Mouse (Mus musculus) urinary bladder, adult 2 months (tissue): Measurements from ENCODE around the gene Fnbp1. TPM values are rescaled to one million over a fixed set of nuclear protein-coding genes. Genes with fewer than 3 reads are reported as not detected.

Experiments
- DNase-seq: peaks from one replicate; pipeline ENCODE4 v3.0.0; 2022; ENCODE audit warnings: low spot score
- polyA plus RNA-seq: library from polyadenylated mRNA; depleted of rRNA; stranded (reverse); fragments of >200 nt; gene quantifications from 2 replicates; pipeline ENCODE4 v1.2.3, GENCODE M21; 2012

Fnbp1 gene
- polyA plus RNA-seq, 1 experiment = 167 TPM

GRCm38 (mm10) chr2:31124694-31125093, 17.1 kb downstream of the Fnbp1 start:
- no peak for DNase-seq

- no peak for DNase-seq
Measured at GRCm38 (mm10) chr2:31123493-31123892, 18.3 kb downstream of the Fnbp1 start.

- no peak for DNase-seq
Measured at GRCm38 (mm10) chr2:31122806-31123205, 19.0 kb downstream of the Fnbp1 start.

DNA sequence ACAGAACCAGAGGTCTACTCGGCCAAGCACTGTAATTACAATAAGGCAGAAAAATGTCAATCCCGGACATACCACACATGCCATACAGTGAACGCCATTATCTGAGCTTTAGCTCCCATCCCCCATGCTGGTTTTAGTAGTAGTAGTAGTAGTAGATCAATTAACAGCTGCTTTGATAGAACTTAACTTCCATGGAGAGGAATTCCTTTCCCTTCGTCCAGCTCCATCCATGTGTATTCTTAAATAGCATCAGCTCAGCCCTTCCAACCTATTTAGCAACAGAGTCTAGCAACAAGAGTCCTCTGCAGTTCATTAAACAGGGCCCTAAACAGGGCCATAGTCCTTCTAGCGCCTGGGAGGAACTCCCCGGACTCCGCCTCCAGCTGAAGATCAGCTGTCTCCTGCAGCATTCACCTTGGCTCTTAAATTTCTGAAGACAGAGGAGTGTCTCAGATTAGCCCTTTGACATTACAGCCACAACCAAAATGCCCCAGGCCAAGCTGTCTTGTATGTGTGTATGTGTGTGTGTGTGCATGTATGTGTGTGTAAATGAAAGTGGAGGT, 20.6 kb downstream of the Fnbp1 start:
- no peak for DNase-seq

- DNase-seq = no peak
Measured at GRCm38 (mm10) chr2:31119795-31120194, 22.0 kb downstream of the Fnbp1 start.

DNA sequence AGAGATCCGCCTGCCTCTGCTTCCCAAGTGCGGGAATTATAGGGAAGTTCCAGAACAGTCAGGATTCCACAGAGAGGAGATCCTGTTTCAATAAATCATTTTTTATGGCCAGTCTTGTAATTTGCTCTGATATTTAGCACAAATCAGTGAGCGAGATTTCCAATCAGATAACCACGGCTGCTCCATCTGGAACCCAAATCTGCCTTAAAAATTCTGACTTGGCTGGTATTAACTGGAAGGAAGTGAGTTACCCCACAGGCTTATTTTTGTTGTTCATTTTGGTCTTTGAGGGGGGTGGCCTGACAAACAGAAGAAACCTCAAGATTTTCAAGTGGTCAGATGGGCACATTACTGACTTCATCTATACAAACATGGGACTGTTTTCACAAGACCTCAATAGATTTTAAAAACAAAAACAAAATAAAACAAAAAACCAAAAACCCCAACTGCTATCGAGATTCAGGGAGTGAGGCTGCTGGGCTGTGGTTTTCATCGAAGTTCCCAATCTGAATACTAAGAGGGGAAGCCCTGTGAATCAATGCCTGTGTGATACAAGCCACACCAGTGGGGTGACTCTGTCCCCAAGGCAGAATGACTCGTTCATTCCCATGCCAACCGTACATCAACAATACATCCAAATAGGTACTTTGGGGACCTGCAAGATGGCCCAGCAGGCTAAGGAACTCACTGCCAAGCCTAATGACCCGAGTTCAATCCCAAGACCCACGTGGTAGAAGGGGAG, 23.0 kb downstream of the Fnbp1 start:
- no peak for DNase-seq

DNA sequence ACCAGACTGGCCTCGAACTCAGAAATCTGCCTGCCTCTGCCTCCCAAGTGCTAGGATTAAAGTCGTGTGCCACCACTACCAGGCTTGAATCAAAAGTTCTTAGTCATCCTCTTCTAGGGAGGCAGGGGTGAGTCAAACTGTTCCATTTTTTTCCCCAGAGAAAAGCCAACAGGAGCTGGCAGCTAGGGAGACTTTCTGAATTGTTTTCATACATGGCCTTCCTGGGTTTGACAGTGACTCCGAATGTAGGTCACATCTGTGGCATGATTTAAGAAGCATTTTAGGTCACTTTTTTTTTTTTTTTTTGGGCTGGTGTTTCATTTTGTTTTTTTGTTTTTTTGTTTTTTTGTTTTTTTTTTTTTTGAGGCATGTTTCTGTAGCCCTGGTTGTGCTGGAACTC, 23.6 kb downstream of the Fnbp1 start:
- no peak for DNase-seq

GRCm38 (mm10) chr2:31115943-31116731, 25.7 kb downstream of the Fnbp1 start:
- DNase-seq = no peak

DNA sequence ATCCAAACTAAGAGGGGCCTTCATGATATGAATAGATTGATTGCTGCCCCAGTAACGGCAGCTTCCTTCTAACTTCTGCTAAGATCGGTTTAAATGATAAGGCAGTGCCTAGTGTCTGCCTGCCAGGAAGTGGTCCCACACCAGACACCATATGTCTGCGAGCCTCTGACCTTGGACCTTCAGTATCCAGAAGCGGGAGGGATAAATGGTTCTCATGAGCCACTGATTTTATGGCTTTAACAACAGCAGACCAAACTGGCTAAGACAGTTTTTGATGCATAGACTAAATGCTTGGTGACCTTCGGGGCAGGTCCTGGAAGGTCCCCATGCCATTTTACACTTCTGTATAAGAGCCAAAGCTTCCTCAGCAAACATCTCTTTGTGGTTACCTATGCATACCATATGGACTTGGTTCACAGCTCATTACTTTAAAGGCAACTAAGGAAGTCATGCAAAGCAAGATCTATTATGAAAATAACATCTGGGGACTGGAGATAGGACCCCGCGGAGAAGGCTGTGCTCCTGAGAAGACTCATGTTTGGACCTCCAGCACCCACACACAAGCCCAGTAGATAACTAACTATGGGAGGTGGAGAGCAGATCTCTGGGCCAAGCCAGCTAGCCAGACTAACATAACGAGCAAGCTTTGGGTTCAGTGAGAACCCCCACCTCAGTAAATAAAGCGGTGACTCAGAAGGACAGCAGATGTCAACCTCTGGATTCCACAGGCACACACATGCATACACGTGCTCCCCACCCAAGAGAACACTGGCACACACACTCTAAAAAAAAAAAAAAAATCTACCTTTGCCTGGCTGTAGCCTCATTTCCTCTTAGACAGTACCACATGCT, 26.5 kb downstream of the Fnbp1 start:
- no peak for DNase-seq

GRCm38 (mm10) chr2:31114205-31114604, 27.6 kb downstream of the Fnbp1 start:
- no peak for DNase-seq

DNA sequence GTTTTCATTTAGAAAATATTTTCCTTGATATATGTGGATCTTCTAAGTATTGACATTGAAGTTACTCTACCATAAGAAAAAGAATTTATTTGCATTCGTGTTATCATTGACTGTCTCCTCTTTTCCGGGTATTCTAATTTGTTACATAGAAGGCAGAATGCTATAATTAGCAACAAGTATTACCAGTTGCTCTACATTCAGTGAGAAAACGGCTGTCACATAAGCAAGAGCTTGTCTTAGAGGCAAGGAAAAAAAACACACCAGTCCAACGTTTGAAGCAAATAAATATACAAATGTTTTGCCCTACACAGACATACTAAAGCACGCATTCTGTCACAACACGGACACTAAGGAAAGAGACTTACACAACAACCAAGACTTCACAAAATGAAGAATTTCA, 30.1 kb downstream of the Fnbp1 start:
- DNase-seq = no peak

- no peak for DNase-seq
Measured at GRCm38 (mm10) chr2:31109960-31110548, 31.8 kb downstream of the Fnbp1 start.

- no peak for DNase-seq
Measured at GRCm38 (mm10) chr2:31108186-31108585, 33.6 kb downstream of the Fnbp1 start.

DNA sequence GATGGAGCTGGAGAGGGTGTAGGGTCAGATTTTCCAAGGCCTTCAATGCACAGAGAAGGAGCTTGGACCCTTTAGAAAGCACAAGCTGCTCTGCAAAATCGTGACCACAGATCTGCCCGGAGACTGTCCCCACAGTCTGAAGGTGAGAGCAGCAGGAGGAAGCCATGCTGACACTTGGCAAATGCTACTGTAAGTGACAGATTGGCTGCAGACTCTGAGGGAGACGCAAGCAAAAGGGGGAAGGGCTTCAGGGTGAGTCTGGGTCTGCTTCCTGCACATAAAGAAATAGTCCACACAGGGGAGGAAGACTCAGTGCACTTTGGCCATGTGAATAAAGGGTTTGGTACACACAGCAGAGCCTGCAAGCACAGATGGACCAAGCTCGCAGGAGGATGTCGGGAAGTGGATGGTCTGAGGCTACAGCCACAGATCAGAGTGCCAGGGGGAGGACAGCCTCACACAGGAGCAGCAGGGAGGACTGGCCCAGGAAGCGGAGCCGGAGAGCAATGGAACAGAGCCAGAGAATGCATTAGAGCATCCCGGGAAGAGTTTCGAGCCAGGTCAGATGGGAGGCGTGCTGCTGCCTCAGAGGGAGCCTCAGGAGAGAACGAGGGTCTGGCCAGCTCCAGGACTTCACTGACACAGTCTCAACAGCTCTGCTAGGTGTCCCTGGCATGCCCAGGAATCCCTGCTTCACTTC, 35.0 kb downstream of the Fnbp1 start:
- no peak for DNase-seq

DNA sequence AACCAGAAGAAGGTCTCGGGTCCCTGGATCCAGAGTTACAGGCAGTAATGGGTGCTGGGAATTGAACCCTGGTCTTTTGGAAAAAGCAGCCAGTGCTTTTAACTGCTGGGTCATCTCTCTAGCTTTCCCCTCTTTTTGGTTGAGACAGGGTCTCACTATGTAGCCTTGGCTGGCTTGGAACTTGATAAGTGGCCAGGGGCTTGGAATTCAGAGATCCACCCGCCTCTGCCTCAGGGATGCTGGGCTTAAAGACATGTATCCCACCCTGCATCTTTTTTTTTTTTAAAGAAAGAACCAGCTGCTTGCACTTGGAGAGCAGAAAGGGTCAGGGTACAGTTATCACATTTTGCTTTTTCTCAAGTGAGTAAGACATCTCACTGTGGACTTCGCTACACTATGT, 35.8 kb downstream of the Fnbp1 start:
- DNase-seq = no peak

DNA sequence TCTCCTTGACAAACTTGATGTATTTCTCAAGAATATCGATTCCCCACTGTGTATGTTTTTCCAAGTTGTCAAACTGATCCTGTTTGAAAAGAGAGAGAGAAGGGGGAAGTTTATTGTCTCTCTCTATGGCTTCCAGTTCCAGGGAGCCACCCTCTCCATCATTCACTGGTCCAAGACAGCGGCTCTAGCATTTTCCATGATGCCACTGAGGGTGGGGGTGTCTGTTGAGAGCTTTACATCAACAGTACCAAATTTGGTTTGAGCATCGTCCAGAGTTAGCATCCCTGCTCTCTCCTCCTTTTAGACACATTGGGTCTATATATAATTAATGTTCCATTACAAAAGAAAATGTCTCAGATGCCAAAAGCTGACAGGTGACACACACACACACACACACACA, 36.5 kb downstream of the Fnbp1 start:
- no peak for DNase-seq

DNA sequence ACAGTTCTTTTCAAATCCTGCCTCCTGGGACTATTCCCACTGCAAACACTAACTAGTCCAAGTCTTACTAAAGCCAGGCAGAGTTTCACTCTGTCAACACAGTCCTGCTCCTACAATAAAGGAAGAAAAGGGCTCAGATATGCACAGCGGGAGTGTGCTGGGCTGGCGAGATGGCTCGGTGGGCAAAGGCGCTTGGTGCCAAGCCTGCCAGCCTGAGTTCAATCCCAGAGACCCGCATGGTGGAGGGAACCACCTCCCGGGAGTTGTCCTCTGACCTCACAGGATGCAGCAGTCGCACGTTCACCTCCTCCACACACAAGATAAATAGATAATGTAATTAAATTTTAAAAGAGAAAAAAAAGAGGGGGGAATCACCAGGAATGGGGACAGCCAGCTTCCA, 38.5 kb downstream of the Fnbp1 start:
- DNase-seq = no peak

DNA sequence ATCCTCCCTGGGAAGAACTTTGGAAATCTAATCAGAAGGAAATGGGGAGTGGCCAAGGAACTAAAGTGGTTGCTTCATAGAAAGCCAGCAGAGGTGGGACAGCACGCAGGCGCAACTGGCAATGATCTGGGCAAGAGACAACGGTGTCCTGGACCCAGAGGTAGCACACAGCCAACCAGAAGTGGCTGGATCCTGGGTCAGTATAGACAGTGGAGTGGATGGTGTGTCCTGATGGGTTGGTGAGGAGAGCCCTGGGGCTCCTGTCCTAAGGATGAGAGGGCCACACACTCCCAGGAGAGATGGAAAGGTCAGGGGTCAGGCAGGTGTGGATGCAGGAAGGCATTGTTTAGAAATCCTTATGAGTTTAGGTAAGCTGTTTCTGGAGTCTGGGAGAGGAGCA, 40.5 kb downstream of the Fnbp1 start:
- DNase-seq = no peak

DNA sequence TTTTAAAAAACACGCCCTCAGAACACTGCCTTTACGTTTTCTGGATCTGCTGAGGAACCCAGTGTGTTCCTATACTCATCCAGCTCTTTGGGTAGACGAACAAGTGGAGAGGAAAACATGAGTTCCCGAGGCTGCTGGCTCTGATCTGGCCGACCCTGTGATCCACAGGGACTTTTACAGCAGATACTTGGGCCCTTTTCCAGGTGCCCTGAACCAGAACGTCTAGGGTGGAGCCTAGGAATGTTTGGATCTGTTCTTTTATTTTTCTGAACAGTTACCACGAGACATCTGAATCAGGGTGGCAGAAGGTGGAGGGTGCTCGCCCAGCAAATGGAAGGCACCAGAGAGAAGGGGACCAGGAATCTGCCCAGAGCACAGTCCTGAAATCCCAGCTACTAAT, 42.7 kb downstream of the Fnbp1 start:
- no peak for DNase-seq

DNA sequence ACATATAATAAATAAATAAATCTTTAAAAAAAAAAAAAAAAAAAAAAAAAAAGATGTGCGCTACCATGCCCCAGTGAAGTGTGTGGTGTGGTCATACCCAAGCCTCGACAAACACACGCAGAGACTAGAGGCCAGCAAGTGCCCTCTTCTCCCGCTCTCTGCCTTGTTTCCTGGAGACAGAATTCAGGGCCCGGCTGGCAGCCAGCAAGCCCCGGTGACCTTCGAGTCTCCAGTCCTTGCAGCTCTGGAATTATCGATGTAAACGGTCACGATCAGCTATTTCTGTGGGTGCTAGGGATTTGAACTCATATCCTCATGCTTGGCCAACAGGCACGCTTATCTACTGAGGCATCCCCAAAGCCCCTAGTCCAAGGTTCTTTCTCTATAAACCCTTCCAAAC, 43.2 kb downstream of the Fnbp1 start:
- no peak for DNase-seq

DNA sequence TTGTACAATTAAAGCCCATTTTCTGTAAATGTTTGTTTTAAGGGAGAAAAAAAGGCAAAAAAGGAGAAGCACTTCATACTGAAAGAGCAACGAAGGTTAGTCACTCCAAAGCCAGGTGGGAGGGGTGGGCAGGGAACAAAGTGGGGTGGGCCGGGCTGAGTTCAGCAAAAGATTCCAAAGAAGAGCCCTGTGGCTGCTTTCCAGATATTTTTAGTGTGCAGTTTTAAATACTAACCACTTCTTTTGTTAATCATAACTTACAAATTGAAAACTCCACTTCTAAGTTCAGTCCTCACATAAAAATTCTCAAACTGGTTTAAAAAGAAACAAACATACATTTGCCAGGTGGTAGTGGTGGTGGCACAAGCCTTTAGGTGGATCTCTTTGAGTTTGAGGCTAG, 44.5 kb downstream of the Fnbp1 start:
- no peak for DNase-seq
